Mouse (Mus musculus) CD4-positive, CD25-positive, alpha-beta regulatory T cell, adult 4 months (primary cell): ENCODE results near the gene Rasa4. TPM values are rescaled to one million over a fixed set of nuclear protein-coding genes. Genes with fewer than 3 reads are reported as not detected.
"Not testable (repeated sequence)": the region's sequence is repeated elsewhere in the genome, so short reads cannot be mapped to it uniquely, and the experiment has no call there.

Experiments
- ATAC-seq: one replicate; pipeline ENCODE4 v1.8.0; 2017
- polyA plus RNA-seq, 2 experiments: library from polyadenylated mRNA; unstranded; fragments of 100-300 nt; shearing (Covaris generic); gene quantifications; one replicate each; pipeline ENCODE4 v1.2.1; 2017

Rasa4 gene
- 1 to 10 TPM; 1.7 to 2.8 TPM for polyA plus RNA-seq

DNA sequence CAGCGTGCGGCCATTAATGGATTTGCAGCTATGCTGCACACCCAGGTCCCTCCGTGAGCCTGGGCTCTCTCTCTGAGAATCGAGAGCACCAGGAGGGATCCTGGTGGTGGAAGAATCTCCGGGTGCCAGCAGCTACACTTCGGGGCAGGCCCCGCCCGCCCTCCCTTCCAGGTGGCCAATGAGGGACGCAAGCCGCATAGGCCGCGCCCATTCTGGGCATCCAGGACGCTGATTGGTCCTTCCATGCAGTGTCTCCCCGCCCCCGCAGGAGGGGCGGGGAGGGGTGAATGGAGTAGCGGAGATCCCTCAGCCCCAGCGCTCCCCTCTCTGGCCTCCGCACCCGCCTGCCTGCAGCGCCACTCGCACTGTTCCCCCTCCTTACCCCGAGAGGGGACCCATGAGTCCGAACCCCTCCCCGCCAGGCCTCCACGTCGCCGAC lies at the start of gene Rasa4:
TSS of gene Rasa4 (plus strand) at position 248 of the 439 bp plus-strand sequence.
- ATAC-seq: peak; percentile 100

DNA sequence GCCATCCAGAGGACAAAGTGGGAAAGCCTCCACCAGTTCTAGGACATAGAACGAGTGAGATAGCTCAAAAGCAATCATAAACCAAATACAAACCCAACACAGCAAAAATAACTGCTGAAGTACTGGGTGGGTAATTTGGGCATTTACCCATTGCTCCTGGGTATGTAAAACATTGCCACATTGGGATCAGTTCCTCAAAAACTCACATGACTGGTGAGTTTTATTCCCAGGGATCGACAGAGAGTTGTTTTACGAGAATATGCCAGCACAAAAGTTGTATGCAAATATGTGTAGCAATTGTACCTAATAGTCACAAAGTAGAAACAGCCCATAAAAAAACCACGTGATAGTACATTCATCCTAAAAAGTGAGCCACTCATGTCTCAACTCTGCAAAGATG lies 48.8 kb upstream of the Rasa4 start:
- no peak for ATAC-seq

DNA sequence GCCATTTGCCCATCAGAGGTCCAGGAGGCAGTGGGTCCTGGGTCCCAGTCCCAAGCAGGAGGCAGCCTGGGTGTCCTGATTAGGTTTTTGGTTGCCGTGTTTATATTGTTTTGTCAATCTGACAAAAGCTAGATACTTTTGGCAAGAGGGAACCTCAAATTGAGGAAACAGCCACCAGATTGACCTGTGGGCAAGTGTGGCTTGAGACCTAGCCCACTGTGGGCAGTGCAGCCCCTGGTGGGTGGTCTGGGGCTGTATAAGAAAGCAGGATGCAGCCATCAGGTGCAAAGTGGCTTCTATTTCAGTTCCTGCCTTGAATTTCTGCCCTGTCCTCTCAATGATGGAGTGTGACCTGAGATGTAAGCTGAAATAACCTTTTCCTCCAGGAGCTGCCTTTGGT lies 48.4 kb upstream of the Rasa4 start:
- no peak for ATAC-seq

DNA sequence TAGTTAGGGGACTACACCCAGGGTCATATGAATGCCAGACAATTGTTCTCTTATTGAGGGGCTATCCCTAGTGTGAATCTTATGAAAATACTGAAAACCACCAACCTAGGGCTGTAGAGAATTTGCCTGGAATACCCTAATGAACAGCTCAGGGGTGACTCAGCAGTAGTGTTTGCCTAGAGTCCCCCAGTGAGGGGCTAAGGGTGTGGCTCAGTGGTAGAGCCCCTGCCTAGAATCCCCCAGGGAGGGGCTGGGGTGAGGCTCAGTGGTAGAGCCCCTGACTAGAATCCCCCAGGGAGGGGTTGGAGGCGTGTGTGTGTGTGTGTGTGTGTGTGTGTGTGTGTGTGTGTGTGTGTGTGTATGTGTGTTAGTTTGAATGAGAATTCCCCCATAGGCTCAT lies 47.0 kb upstream of the Rasa4 start:
- ATAC-seq: no peak

DNA sequence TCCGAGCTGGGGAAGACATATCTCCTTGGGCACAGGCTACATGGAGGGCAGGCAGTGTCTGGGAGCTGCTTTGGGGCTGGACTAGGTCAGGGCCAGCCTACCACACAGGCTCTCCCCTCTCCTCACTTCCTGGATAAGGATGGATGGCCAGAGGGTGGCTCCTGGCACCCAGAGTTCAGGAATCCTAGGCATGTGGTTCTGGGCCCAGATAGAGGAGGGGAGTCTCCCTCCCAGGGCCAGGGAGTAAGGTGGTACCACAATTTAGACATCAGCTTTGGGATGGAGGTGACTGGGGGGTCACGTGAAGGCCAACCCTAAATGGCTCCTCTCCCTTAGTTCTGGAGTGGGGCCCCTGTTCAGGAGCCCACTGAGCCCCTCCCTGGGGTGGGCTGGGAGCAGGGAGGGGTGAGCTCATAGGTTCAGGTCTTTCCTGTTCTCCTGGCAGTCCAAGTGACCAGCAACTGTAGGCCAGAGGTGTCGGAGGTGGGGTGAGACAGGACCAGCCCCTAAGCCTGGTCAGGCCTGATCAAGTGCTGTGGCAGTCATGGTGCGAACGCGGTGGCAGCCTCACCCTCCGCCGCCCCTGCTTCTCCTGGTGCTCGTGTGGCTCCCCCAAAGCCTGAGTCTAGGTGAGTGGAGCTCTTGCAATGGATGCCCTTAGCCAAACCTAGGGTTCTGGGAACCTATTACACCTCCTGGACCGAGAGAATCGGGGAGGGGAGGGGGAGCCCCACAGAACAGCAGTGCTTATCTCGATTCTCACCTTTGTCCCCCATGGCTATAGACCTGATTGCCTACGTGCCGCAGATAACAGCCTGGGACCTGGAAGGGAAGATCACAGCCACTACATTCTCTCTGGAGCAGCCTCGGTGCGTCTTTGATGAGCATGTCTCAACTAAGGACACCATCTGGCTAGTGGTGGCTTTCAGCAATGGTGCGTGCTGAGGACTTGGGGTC lies 45.2 kb upstream of the Rasa4 start, which contains the start of gene Upk3b:
TSS of gene Upk3b (plus strand) at position 239 of the 957 bp plus-strand sequence.
- no peak for ATAC-seq

DNA sequence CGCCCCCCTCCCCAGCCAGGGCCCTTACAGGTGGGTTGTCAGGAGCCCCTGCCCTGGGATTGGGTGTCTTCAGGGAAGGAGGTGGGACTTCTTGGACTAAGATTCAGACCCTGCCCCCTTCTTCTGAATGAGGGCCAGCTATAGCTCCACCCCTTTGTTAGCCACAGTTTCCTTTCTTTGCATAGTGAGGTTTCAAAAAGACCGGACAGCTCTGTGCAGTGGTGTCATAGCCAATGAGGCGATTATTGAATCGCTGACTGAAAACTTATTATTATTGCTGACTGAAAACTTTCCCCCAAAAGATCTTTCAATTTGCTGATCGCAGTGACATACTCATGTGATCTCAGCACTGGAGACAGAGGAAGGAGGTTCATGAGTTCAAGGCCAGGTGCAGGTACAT lies 43.5 kb upstream of the Rasa4 start:
- ATAC-seq: no peak

DNA sequence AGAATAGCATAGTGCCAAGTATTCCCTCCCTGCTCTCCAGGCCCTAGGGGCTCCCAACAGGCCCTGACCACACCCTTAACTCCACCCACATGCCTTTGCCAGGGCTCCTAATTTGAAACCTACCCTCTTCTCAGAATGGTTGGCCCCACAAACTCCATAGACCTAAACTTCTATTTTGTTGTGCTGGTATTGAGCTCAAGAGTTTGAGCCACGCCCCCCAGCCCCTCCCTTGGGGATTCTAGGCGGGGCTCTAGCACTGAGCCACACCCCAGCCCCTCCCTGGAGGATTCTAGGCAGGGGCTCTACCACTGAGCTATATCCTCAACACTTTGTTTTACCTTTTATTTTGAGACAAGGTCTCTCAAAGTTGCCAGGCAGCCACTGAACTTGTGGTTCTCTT lies 42.5 kb upstream of the Rasa4 start:
- no peak for ATAC-seq

DNA sequence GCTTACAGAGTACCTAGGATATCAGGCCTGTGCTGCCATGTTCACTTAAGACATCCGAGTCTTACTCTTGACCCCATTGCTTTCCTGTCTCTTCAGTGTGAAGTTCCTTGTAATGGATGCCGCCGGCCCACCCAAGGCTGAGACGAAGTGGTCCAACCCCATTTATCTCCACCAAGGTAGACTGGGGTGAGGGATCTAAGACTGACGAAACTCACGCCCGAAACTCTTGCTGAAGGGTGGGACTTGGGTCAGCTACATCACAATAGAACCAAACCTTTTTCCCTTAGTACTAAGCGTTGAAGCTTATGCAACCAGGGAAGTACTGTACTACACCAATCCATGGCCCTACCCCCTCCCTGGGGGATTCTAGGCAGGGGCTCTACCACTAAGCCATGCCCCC lies 42.0 kb upstream of the Rasa4 start:
- no peak for ATAC-seq

DNA sequence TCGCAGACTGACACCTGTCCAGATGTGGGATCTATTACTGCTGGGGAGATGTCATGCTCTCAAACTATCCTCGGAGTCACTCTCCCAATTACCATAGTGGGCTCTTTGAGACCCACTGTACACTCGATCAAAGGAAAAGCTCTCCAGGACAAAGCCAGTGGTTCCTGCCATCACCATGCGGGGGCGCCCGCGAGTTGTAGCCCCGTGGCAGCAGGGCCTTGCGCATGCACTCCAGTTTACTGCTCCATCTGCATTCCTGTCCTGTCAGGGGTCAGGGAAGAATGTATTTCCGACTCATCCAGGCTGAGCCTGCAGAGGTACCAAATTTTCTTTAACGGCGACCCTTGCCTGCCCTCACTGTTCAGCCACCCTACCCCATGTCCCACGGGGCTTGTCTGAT lies 38.9 kb upstream of the Rasa4 start:
- ATAC-seq: no peak

DNA sequence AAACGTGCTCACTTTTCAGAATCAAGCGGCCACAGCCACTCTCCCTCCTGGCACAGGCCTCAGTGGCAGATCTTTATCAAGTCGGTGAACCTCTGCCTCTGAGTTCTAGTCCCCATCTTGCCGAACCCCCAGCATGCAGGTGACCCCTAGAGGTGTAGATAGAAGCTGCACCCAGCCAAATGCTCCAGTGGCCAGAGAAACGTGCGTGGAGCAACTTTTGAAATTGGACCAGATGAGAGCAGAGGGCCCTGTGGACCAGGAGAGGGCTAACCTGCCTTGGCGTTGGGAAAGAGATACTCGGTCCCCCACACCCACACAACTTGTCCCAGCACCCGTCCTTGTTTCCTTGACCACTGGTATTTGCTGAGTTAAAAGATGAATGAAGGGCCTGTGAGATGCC lies 38.3 kb upstream of the Rasa4 start:
- no peak for ATAC-seq

DNA sequence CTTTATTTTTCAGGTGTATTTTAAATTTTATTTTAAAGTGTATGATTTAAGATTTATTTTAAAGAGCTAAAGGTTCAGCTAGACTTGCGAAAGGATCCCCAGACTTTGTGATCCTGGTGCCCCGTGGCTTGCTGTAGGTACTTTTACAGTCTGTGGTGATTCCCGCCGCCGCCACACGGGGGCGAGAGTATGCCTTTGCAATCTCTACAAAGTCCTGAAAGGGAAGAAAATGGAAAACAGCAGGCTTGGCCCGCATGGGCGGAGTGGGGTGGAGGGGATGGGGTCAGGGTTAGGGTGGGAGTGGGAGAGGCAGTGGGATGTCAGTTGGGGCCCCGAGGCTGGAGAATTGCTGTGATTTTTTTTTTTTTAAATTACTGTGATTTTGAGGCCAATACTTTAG lies 37.7 kb upstream of the Rasa4 start:
- no peak for ATAC-seq

DNA sequence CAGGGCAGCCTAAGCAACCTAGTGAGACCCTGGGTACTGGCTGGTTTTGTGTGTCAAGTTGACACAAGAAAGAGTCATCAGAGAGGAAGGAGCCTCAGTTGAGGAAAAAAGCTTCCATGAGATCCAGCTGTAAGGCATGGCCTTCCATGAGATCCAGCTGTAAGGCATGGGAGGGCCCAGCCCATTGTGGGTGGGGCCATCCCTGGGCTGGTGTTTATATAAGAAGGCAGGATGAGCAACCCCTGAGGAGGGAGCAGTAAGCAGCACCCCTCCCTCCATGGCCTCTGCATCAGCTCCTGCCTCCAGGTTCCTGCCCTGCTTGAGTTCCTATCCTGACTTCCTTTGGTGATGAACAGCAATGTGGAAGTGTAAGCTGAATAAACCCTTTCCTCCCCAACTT lies 35.2 kb upstream of the Rasa4 start:
- ATAC-seq: not testable (repeated sequence)

DNA sequence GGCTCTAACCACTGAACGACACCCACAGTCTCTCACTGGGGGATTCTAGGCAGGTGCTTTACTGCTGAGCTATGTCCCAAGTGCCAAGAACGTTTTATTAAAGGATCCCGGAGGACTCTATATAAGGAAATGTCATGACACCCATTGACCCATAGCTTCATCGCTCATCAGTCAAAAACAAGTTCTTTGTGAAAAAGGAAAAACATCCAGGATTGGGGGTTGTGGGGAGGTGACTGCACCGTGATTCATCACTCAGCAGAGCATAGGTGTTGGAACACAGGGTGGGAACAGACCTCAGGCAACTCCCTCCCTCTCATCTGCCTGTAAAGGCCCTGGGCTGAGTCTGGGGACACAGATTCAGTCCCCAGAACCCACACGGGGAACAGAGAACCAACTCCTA lies 33.8 kb upstream of the Rasa4 start:
- ATAC-seq: no peak

DNA sequence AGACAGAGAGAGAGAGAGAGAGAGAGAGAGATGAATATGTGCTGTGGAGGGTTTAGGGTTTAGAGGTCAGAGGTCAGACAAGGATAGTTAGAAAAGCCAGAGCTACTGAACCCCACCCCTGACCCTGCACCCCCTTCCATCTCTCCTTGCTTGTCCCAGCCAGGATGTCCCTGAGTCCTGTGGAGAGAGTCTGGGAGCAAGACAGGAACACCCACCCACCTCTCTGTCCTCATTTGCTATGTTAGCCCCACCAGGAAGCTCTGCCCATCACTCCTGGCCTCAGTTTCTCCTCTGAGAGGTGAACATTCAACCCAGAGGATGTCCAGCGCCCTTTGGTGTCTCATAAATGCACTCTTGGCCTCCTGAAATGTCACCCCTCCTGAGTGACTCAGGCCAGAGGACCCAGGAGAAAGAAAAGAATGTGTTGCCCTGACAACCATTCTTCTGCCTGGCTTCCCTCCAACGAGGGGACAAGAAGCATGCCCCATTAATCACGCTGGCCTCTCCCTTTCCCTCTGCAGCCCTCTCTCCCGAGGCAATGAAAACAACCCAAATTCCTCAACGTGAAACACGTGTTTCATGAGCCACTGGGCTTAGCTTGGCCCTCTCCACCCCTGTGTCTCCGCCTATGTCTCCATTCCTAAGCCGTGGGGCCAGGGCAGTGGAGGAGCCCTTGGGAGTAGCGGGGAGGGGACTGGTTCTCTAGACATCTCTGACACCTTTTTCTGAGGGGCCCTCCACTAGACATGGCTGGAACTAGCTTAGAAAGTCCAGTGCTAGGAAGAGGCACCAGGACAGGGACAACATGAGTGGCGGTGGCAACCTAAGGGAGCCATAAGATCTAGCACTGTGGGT lies 32.3 kb upstream of the Rasa4 start:
- no peak for ATAC-seq

DNA sequence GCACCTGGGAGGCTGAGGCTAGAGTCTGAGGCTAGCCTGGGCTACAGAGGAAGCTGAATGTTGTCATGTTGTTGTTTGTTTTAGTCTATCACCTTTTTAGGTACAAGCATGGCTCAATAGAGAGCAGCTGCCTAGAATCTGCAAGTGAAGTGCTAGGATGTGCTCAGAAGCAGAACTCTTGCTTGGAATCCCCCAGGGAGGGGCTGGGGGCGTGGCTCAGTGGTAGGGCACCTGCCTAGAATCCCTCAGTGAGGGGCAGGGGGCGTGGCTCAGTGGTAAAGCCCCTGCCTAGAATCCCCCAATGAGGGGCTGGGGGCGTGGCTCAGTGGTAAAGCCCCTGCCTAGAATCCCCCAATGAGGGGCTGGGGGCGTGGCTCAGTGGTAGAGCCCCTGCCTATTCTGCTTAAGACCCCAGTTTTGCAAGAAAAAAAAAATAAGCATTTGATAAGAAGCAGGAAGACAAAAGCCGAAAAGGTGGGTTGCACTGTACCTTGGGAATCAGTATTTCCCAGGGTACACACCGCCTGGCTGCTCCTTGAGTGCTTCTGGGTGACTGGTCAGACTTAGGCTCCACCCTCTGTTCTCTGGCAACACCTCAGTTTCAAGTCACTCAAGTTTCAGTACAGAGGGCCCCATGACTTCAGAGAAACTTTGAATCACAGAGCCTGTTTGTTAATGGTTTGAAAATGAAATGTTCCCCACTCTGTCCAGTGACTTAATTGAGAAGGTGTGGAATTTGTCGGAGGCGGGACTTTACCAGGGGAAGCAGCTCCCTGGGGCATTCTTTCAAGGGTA lies 30.7 kb upstream of the Rasa4 start:
- no peak for ATAC-seq

DNA sequence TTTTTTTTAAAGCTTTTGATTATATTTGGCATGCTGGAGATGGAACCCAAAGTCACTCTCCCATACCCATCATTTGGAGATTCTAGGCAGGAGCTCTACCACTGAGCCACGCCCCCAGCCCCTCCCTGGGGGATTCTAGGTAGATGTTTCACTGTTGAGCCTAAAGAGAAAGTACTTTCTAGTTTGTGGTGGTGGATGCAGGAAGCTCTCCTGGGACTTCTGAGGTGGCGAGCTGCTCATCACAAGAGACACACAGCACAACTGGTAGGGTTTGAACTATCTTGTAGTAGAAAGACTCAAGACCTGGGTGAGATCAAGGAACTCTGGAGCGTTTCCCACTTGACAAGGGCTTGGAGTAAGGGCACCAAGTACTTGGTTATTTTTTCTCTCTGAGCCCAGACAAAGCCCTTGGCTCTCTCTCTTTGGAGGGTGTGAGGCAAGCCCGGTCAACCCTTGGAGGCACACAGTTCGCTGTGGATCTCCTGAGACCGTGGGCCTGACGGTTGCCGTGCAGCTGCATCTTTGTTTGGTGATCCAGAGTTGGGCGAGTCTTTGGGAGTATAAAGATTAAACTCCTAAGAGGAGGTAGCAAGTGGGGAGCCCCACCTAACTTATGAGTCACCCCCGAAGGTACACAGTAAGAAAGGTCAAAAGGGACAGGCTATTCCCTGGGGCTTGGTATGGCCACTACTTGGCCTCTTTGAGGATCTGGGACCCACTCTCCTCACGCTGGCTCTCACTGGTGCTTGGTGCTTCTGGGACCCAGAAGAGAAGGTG lies 29.2 kb upstream of the Rasa4 start, which contains the start of gene Upk3bl:
TSS of gene Upk3bl (plus strand) at position 192 of the 777 bp plus-strand sequence.
- ATAC-seq: no peak

DNA sequence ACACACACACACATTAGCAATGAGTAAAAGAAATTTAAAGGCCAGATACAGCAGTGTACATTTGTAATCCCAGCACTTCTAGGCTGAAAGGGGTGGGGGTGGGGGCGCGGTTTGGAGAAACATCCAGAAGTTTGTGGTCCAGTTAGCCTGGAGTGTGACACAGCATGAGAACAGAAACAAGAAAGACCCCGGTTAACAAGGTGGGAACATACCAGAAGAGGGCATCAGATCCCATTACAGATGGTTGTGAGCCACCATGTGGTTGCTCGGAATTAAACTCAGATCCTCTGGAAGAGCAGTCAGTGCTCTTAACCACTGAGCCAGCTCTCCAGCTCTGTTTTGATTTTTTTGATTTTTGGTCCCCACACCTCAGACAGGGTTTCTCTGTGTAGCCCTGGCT lies 27.7 kb upstream of the Rasa4 start:
- no peak for ATAC-seq

DNA sequence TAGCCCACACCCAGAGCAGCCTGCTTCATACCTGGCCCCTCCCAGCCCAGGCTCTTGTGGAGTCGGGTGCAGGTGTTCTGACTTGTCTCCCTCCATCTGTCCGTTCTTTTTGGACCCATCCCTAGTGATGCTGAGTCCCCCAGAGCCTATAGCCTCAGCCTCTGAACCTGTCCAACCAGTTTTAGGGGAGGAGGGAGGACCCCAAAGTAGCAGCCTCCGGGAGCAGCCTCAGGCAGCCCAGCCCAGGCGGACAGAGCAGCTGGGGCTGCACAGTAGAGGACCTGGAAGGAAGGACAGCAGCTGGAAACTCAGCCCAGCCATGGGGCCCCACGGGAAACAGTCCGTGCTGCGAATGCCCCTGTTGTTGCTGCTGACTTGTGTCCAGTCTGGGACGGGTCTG lies 26.6 kb upstream of the Rasa4 start:
- ATAC-seq: no peak

DNA sequence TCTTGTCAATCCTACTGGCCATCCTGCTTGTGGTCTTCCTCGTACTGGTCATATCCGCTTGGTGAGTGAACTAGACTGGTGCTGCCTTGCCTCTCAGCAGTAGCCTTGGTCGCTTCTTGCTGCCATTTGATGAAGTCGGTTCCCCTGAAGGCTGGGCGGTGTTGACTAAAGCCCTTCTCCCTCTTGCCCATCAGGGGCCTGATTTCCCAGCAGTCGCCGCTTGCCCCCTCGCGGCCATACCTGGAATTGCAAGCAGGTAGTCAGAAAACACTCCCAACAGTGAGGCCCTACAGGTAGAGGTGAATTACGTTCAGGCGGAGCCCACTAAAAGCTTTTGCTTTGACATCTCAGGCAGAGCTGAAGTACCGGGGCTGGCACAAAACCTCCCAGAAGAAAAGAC lies 22.1 kb upstream of the Rasa4 start:
- ATAC-seq: no peak

DNA sequence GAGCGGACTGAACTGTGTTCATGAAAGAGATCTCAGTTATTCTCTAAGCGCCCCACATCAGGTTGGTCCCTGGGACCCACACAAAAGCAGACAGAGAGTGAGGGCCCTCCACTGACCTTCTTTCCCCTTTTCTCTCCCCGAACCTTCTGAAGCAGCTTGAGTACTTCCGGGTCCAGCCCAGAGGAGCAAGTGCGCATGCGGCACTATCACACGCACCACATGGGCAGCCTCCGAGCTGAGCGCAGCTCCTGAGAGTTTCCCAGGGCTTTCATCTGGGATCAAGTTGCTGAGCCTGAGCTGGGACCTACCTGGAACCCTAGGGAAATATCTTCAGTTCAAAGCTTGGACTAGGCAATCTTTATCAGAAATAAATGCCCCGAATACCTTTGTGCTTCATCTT lies 19.8 kb upstream of the Rasa4 start:
- ATAC-seq: no peak

DNA sequence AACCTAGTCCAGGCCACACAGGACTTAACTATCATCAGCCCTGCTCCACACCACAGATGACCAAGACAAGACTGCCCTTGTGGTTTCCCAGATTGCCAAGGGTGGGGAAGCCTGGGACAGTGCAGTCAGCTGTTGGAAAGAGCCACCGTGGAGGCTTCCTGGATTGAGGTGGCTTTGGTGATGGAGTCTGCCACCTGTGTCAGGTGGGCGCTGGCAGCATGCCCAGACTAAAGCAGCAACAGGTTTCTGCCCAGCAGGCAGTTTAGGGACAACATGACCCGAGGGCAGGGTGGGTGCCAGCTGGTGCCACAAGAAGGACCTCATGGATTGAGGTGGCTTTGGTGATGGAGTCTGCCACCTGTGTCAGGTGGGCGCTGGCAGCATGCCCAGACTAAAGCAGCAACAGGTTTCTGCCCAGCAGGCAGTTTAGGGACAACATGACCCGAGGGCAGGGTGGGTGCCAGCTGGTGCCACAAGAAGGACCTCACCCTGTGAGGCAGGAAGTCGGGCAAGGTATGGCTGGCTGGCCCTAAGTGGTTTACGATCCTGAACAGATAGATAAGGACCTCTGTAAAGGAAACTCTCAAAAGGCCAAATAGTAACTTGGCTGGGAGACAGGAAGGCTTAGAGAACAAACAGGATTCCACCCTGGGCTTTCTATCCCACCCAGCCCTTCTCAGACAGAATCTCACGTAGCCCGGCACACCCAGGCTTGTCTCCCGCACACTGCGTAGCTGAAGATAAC lies 17.1 kb upstream of the Rasa4 start:
- not testable (repeated sequence) for ATAC-seq
